In the genomic region with DNA sequence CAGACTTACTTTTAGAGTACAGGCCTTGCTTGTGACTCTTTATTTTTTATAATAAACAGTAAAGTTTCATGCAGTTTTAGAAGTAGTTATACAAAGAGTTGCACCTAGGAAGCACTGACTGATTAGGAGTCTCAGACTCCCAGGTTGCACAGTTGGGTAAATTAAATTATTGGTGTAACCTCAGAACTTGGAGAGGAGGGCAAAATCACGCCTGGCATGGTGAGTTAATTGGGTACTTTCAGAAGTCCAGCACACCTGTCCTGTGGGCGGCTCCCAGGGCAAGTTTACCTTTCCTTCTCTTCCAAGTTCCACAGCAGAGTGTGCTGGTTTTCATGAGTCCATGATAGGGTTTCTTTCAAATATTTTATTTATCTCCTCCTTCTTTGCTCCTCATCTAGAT, we compare ENCODE assay signal across 1 mouse cellular context.
TF ChIP-seq lines count a peak whose summit lies in the region.

No protein-coding gene starts in this region.

TF ChIP-seq in CH12.LX, 34 proteins besides CTCF, POLR2A, EP300 and RAD21:
- TF ChIP-seq MEF2A (IDR thresholded peaks at IDR 0.05; ENCODE audit: borderline replicate concordance, low read depth, low read length) (0 out of 2 replicates have a peak, but pooled peaks have one; percentile 28), SIN3A (IDR thresholded peaks at IDR 0.05; ENCODE audit: low read length) (peak; percentile 83), IRF4 (IDR thresholded peaks at IDR 0.05; ENCODE audit: low read depth, low read length) (peak; percentile 68; the same call in 1 of the 2 replicates), USF2 (conservative IDR thresholded peaks at IDR 0.05; ENCODE audit: low read depth, low read length) (no peak), GABPA (IDR thresholded peaks at IDR 0.05; ENCODE audit: insufficient replicate concordance, low read depth, low read length) (no peak), PAX5 (IDR thresholded peaks at IDR 0.05; ENCODE audit: low read length) (no peak), BHLHE40 (IDR thresholded peaks at IDR 0.05; ENCODE audit: low read depth, low read length) (peak; percentile 56), HCFC1 (IDR thresholded peaks at IDR 0.05; ENCODE audit: low read depth, low read length) (no peak), JUND (conservative IDR thresholded peaks at IDR 0.05; ENCODE audit: low read depth, low read length) (no peak), TCF12 (IDR thresholded peaks at IDR 0.05; ENCODE audit: low read depth, low read length) (no peak), NRF1 (IDR thresholded peaks at IDR 0.05; ENCODE audit: low read depth, low read length) (no peak), ZC3H11A (IDR thresholded peaks at IDR 0.05; ENCODE audit: low read depth, low read length) (no peak), E2F4 (IDR thresholded peaks at IDR 0.05; ENCODE audit: insufficient replicate concordance, low read depth, low read length) (no peak), SMC3 (IDR thresholded peaks at IDR 0.05; ENCODE audit: low read depth, low read length) (no peak), ETS1 (conservative IDR thresholded peaks at IDR 0.05; ENCODE audit: low read depth, low read length) (no peak), POLR2AphosphoS2 (IDR thresholded peaks at IDR 0.05; ENCODE audit: low read depth, low read length) (no peak; the same call in 1 of the 2 replicates), CHD1 (IDR thresholded peaks at IDR 0.05; ENCODE audit: low read depth, low read length) (peak; percentile 94), ZKSCAN1 (IDR thresholded peaks at IDR 0.05; ENCODE audit: borderline replicate concordance, low read depth, low read length) (no peak), UBTF (IDR thresholded peaks at IDR 0.05; ENCODE audit: low read depth, low read length) (no peak), TBP (conservative IDR thresholded peaks at IDR 0.05; ENCODE audit: low read depth, low read length) (no peak), MXI1 (IDR thresholded peaks at IDR 0.05; ENCODE audit: low read depth, low read length) (peak; percentile 62; the same call in 1 of the 2 replicates), USF1 (IDR thresholded peaks at IDR 0.05; ENCODE audit: low read depth, low read length) (no peak), RCOR1 (conservative IDR thresholded peaks at IDR 0.05; ENCODE audit: low read depth, low read length) (0 out of 2 replicates have a peak, but pooled peaks have one; percentile 21), CHD2 (IDR thresholded peaks at IDR 0.05; ENCODE audit: low read length) (0 out of 2 replicates have a peak, but pooled peaks have one; percentile 46), ZMIZ1 (IDR thresholded peaks at IDR 0.05; ENCODE audit: low read depth, low read length) (no peak), ELF1 (IDR thresholded peaks at IDR 0.05; ENCODE audit: low read depth, low read length) (no peak), MAFK (IDR thresholded peaks at IDR 0.05; ENCODE audit: insufficient replicate concordance, low read length) (no peak), MAZ (IDR thresholded peaks at IDR 0.05; ENCODE audit: low read depth, low read length) (no peak; the same call in 1 of the 2 replicates), ZNF384 (IDR thresholded peaks at IDR 0.05; ENCODE audit: low read depth, low read length) (no peak), JUN (IDR thresholded peaks at IDR 0.05; ENCODE audit: insufficient read depth, low read depth, low read length) (no peak), MAX (IDR thresholded peaks at IDR 0.05; ENCODE audit: low read length) (0 out of 2 replicates have a peak, but pooled peaks have one; percentile 13), NELFE (IDR thresholded peaks at IDR 0.05; ENCODE audit: low read depth, low read length) (no peak), KAT2A (IDR thresholded peaks at IDR 0.05; ENCODE audit: insufficient replicate concordance, low read length) (no peak), MYC (IDR thresholded peaks at IDR 0.05; ENCODE audit: low read depth, low read length) (0 out of 2 replicates have a peak, but pooled peaks have one; percentile 45)
TF ChIP-seq in CH12.LX: peak in this region for 10.
